Mouse (Mus musculus) olfactory bulb, adult 2 months (tissue): ENCODE measurements around the gene Rabgap1l.

Experiments
- CTCF ChIP-seq: fragments of 200-500 bp; IDR thresholded peaks from 2 replicates; pipeline ENCODE4 v1.5.1; 2012; ENCODE audit warnings: low read depth, mild to moderate bottlenecking, low read length, moderate library complexity; ENCODE audit not compliant: insufficient read depth
- POLR2A ChIP-seq: fragments of 200-500 bp; IDR thresholded peaks from 2 replicates; pipeline ENCODE4 v1.6.1; 2012; ENCODE audit warnings: mild to moderate bottlenecking, low read depth, low read length, moderate library complexity; ENCODE audit not compliant: insufficient read depth

GRCm38 (mm10) chr1:160521918-160522317 lies 271.1 kb downstream of the Rabgap1l start:
- no peak for TF ChIP-seq CTCF
- no peak for TF ChIP-seq POLR2A
